Mouse (Mus musculus) MEL (cell line): ENCODE measurements around the gene Tspan9. TPM values are rescaled to one million over a fixed set of nuclear protein-coding genes. Genes with fewer than 3 reads are reported as not detected.

ENCODE experiments used
- DNase-seq: peaks from one replicate; pipeline ENCODE4 v3.0.0; 2011; ENCODE audit warnings: low read depth, low spot score
- H3K27ac ChIP-seq: 2 replicates; pipeline ENCODE4 v1.5.1; 2012; ENCODE audit warnings: low read depth, mild to moderate bottlenecking, control low read depth, low read length, moderate library complexity; ENCODE audit not compliant: control insufficient read depth
- H3K27me3 ChIP-seq, 2 experiments: fragments of 150-350 bp in 1 of 2; sonication (generic) in 1 of 2; 2 replicates each; pipeline ENCODE4 v1.6.1; 2012; ENCODE audit warnings: low read length in 2 of 2, mild to moderate bottlenecking in 2 of 2, improper control_type of control experiment in 1 of 2, moderate library complexity in 1 of 2; ENCODE audit not compliant: insufficient read depth in 2 of 2, control insufficient read depth in 1 of 2
- H3K36me3 ChIP-seq, 2 experiments: 2 replicates each; pipeline ENCODE4 v1.6.1; 2012 to 2014; ENCODE audit warnings: low read length in 2 of 2, improper control_type of control experiment in 1 of 2, inconsistent platforms in 1 of 2, mild to moderate bottlenecking in 1 of 2; ENCODE audit not compliant: insufficient read depth in 2 of 2, control insufficient read depth in 1 of 2
- H3K4me1 ChIP-seq, 2 experiments: fragments of 150-350 bp in 1 of 2; sonication (generic) in 1 of 2; 2 replicates each; pipeline ENCODE4 v1.6.1; 2012; ENCODE audit warnings: low read length in 2 of 2, improper control_type of control experiment in 1 of 2, mild to moderate bottlenecking in 1 of 2; ENCODE audit not compliant: insufficient read depth in 2 of 2, control insufficient read depth in 1 of 2
- H3K4me3 ChIP-seq, 2 experiments: fragments of 150-350 bp in 1 of 2; sonication (generic) in 1 of 2; 2 replicates each; pipeline ENCODE4 v1.5.1; 2012; ENCODE audit warnings: low read depth in 2 of 2, low read length in 2 of 2, mild to moderate bottlenecking in 2 of 2, moderate library complexity in 2 of 2, control low read depth in 1 of 2, improper control_type of control experiment in 1 of 2; ENCODE audit not compliant: control insufficient read depth in 1 of 2, insufficient read depth in 1 of 2
- H3K79me2 ChIP-seq: 2 replicates; pipeline ENCODE4 v1.6.1; 2012; ENCODE audit warnings: mild to moderate bottlenecking, low read length, moderate library complexity; ENCODE audit not compliant: control insufficient read depth, poor library complexity, insufficient read depth
- H3K9ac ChIP-seq: 2 replicates; pipeline ENCODE4 v1.6.1; 2012; ENCODE audit warnings: low read depth, mild to moderate bottlenecking, control low read depth, low read length, moderate library complexity; ENCODE audit not compliant: control insufficient read depth, poor library complexity, severe bottlenecking
- H3K9me3 ChIP-seq: fragments of 150-350 bp; sonication (generic); replicated peaks from 2 replicates; pipeline ENCODE4 v1.6.1; 2012; ENCODE audit warnings: mild to moderate bottlenecking, low read length, improper control_type of control experiment, moderate library complexity; ENCODE audit not compliant: insufficient read depth
- BHLHE40 ChIP-seq: IDR thresholded peaks from 2 replicates; pipeline ENCODE4 v1.6.1; 2012; ENCODE audit warnings: low read depth, mild to moderate bottlenecking, inconsistent platforms, low read length, improper control_type of control experiment, borderline replicate concordance
- CHD1 ChIP-seq: IDR thresholded peaks from 2 replicates; pipeline ENCODE4 v1.6.1; 2012; ENCODE audit warnings: low read depth, mild to moderate bottlenecking, inconsistent platforms, low read length, improper control_type of control experiment
- CTCF ChIP-seq, 3 experiments: IDR thresholded peaks in 2 of 3; conservative IDR thresholded peaks in 1 of 3; 2 replicates each; pipeline ENCODE4 v1.5.1; 2011 to 2012; ENCODE audit warnings: low read length in 3 of 3, low read depth in 2 of 3, mild to moderate bottlenecking in 2 of 3, improper control_type of control experiment in 1 of 3, inconsistent platforms in 1 of 3, mixed read lengths in 1 of 3, moderate library complexity in 1 of 3; ENCODE audit not compliant: control insufficient read depth in 1 of 3, insufficient read depth in 1 of 3, poor library complexity in 1 of 3, severe bottlenecking in 1 of 3
- ETS1 ChIP-seq: IDR thresholded peaks from 2 replicates; pipeline ENCODE4 v1.6.1; 2012; ENCODE audit warnings: low read depth, mild to moderate bottlenecking, inconsistent platforms, low read length, improper control_type of control experiment, moderate library complexity
- GATA1 ChIP-seq: IDR thresholded peaks from 2 replicates; pipeline ENCODE4 v1.6.1; 2011; ENCODE audit warnings: low read depth, low read length, improper control_type of control experiment
- HCFC1 ChIP-seq: IDR thresholded peaks from 2 replicates; pipeline ENCODE4 v1.6.1; 2012; ENCODE audit warnings: low read depth, mild to moderate bottlenecking, inconsistent platforms, low read length, improper control_type of control experiment, moderate library complexity
- JUND ChIP-seq: IDR thresholded peaks from 2 replicates; pipeline ENCODE4 v1.6.1; 2011; ENCODE audit warnings: low read depth, mild to moderate bottlenecking, improper control_type of control experiment, low read length
- MAFK ChIP-seq: IDR thresholded peaks from 2 replicates; pipeline ENCODE4 v1.6.1; 2011; ENCODE audit warnings: low read depth, mild to moderate bottlenecking, low read length, improper control_type of control experiment, borderline replicate concordance
- MAX ChIP-seq: IDR thresholded peaks from 2 replicates; pipeline ENCODE4 v1.6.1; 2011; ENCODE audit warnings: low read length, improper control_type of control experiment
- MAZ ChIP-seq: IDR thresholded peaks from 2 replicates; pipeline ENCODE4 v1.6.1; 2012; ENCODE audit warnings: low read depth, mild to moderate bottlenecking, inconsistent platforms, low read length, improper control_type of control experiment
- MEF2A ChIP-seq: IDR thresholded peaks from 2 replicates; pipeline ENCODE4 v1.6.1; 2014; ENCODE audit warnings: low read depth, mild to moderate bottlenecking, inconsistent platforms, low read length, improper control_type of control experiment; ENCODE audit not compliant: poor library complexity, insufficient replicate concordance, severe bottlenecking; ENCODE audit errors: extremely low read depth
- MYC ChIP-seq: IDR thresholded peaks from 2 replicates; pipeline ENCODE4 v1.6.1; 2011; ENCODE audit warnings: low read depth, mild to moderate bottlenecking, low read length, improper control_type of control experiment, moderate library complexity
- NRF1 ChIP-seq: IDR thresholded peaks from 2 replicates; pipeline ENCODE4 v1.6.1; 2014; ENCODE audit warnings: low read depth, mild to moderate bottlenecking, inconsistent platforms, low read length, improper control_type of control experiment, moderate library complexity; ENCODE audit not compliant: poor library complexity, insufficient read depth, severe bottlenecking
- POLR2A ChIP-seq, 2 experiments: IDR thresholded peaks; 2 replicates each; pipeline ENCODE4 v1.6.1; 2011 to 2012; ENCODE audit warnings: low read length in 2 of 2, mild to moderate bottlenecking in 2 of 2, control low read depth in 1 of 2, improper control_type of control experiment in 1 of 2, low read depth in 1 of 2, moderate library complexity in 1 of 2; ENCODE audit not compliant: control insufficient read depth in 1 of 2, insufficient read depth in 1 of 2, poor library complexity in 1 of 2
- RCOR1 ChIP-seq: IDR thresholded peaks from 2 replicates; pipeline ENCODE4 v1.6.1; 2012; ENCODE audit warnings: low read depth, mild to moderate bottlenecking, inconsistent platforms, low read length, improper control_type of control experiment
- SMC3 ChIP-seq: IDR thresholded peaks from 2 replicates; pipeline ENCODE4 v1.6.1; 2011; ENCODE audit warnings: low read depth, low read length, improper control_type of control experiment
- TAL1 ChIP-seq: IDR thresholded peaks from 2 replicates; pipeline ENCODE4 v1.6.1; 2012; ENCODE audit warnings: mild to moderate bottlenecking, inconsistent platforms, low read length, moderate library complexity, mixed read lengths
- TBP ChIP-seq: IDR thresholded peaks from 2 replicates; pipeline ENCODE4 v1.8.0; 2011; ENCODE audit warnings: low read depth, low read length, improper control_type of control experiment
- TCF12 ChIP-seq: IDR thresholded peaks from 2 replicates; pipeline ENCODE4 v1.6.1; 2014; ENCODE audit warnings: low read depth, mild to moderate bottlenecking, inconsistent platforms, low read length, improper control_type of control experiment, moderate library complexity
- UBTF ChIP-seq: IDR thresholded peaks from 2 replicates; pipeline ENCODE4 v1.6.1; 2012; ENCODE audit warnings: low read depth, mild to moderate bottlenecking, inconsistent platforms, low read length, improper control_type of control experiment, moderate library complexity, borderline replicate concordance; ENCODE audit not compliant: insufficient read depth
- USF1 ChIP-seq: IDR thresholded peaks from 2 replicates; pipeline ENCODE4 v1.6.1; 2014; ENCODE audit warnings: low read depth, mild to moderate bottlenecking, inconsistent platforms, low read length, improper control_type of control experiment, moderate library complexity
- USF2 ChIP-seq, 2 experiments: IDR thresholded peaks; 2 replicates each; pipeline ENCODE4 v1.6.1; 2011 to 2012; ENCODE audit warnings: improper control_type of control experiment in 2 of 2, low read length in 2 of 2, borderline replicate concordance in 1 of 2, inconsistent platforms in 1 of 2, low read depth in 1 of 2, mild to moderate bottlenecking in 1 of 2; ENCODE audit not compliant: insufficient read depth in 1 of 2
- ZC3H11A ChIP-seq: IDR thresholded peaks from 2 replicates; pipeline ENCODE4 v1.6.1; 2012; ENCODE audit warnings: low read depth, mild to moderate bottlenecking, inconsistent platforms, low read length, improper control_type of control experiment
- polyA plus RNA-seq, 2 experiments: library from polyadenylated mRNA; stranded (reverse) in 1 of 2; unstranded in 1 of 2; fragments of >175 nt in 1 of 2; fragments of >200 nt in 1 of 2; gene quantifications; 2 replicates each; pipeline versions ENCODE4 v1.2.1 to v1.2.4; 2012; ENCODE audit warnings: low replicate concordance in 2 of 2, low read depth in 1 of 2; ENCODE audit not compliant: insufficient read length in 2 of 2, insufficient read depth in 1 of 2, missing spikeins in 1 of 2
- total RNA-seq: library from RNA; depleted of rRNA; stranded (reverse); fragments of 300-350 nt; gene quantifications from 2 replicates; pipeline ENCODE4 v1.2.3, GENCODE M21; 2012

The Tspan9 gene
- total and polyA plus RNA-seq, 3 experiments, result 0.08 to 3.4 TPM; not detected in 1

GRCm38 (mm10) chr6:128089770-128090702, 53.4 kb downstream of the Tspan9 start:
- no peak for TF ChIP-seq NRF1
- no peak for TF ChIP-seq UBTF
- no peak for TF ChIP-seq RCOR1
- TF ChIP-seq POLR2A (IDR thresholded peaks at IDR 0.05; ENCODE audit: control insufficient read depth in 1 of 2, insufficient read depth in 1 of 2, low read depth in 1 of 2, low read length in 2 of 2, poor library complexity in 1 of 2), result no peak
- TF ChIP-seq MAFK, result no peak
- no peak for TF ChIP-seq USF1
- TF ChIP-seq ETS1, result no peak
- no peak for TF ChIP-seq ZC3H11A
- TF ChIP-seq USF2 (IDR thresholded peaks at IDR 0.05; ENCODE audit: borderline replicate concordance in 1 of 2, insufficient read depth in 1 of 2, low read depth in 1 of 2, low read length in 2 of 2), result no peak
- TF ChIP-seq MAZ, result no peak
- no peak for TF ChIP-seq MYC
- TF ChIP-seq BHLHE40, result no peak
- Histone ChIP-seq H3K9me3 (no peaks in the 10 kb centered on the region), H3K79me2 (no peaks in the 10 kb centered on the region), H3K9ac (no peak overlapping the region), H3K4me3 (no peak overlapping the region), H3K36me3 (no peaks in the 10 kb centered on the region), H3K27me3 (no peaks in the 10 kb centered on the region), H3K4me1 (no peaks in the 10 kb centered on the region), H3K27ac (no peak overlapping the region)
- no peak for DNase-seq

DNA sequence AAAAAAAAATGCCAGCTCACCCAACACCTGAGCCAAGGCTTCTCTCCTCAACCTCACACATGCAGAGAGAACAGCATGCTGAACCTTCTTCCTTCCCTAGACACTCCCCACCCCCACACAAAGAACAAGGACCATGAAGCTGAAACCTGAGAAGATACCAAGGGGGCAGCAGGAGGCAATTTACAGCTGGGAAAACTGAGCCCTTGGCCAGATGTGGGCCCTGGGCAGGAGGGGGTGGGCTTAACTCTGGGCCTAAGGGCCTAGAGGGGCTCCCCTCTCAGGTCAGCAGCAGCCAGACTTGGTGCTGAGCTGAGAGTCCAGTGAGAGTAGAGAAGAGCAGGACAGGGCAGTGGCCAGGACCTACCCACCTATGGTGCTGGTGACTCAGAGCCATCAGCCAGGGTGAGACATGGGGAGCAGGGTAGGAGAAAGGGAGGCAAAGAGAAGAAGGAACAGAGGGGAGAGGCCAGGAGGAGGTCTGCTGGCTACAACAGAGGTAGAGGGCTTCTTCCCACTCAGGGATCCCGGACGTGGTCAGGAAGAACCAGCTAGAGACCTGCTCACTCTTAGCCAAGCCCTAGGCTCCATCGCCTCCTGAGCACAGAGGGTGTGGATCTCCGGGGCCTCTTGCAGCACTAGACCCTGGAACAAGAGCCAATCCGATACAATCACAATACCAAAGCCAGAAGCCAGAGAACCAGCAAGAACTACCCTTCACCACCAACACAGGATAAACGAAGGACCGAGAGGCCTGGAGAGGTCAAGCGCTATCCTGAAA, 54.5 kb downstream of the Tspan9 start:
- TF ChIP-seq TBP (no peak), TAL1 (no peak), UBTF (no peak), TCF12 (no peak), JUND (no peak), MAZ (no peak), MEF2A (no peak), GATA1 (no peak), HCFC1 (no peak), MAFK (no peak), MAX (no peak), POLR2A (IDR thresholded peaks at IDR 0.05; ENCODE audit: control insufficient read depth in 1 of 2, insufficient read depth in 1 of 2, low read depth in 1 of 2, low read length in 2 of 2, poor library complexity in 1 of 2) (no peak), CHD1 (no peak), NRF1 (no peak), CTCF (IDR thresholded peaks at IDR 0.05 in 2 of 3, conservative IDR thresholded peaks at IDR 0.05 in 1 of 3; ENCODE audit: control insufficient read depth in 1 of 3, insufficient read depth in 1 of 3, low read depth in 2 of 3, low read length in 3 of 3, poor library complexity in 1 of 3, severe bottlenecking in 1 of 3) (no peak), SMC3 (no peak)
- no peaks in the 10 kb centered on the region for H3K4me1 ChIP-seq
- no peak overlapping the region for H3K9ac ChIP-seq
- DNase-seq, result no peak
- no peak overlapping the region for H3K4me3 ChIP-seq
- no peaks in the 10 kb centered on the region for H3K27me3 ChIP-seq
- H3K79me2 ChIP-seq, result no peaks in the 10 kb centered on the region
- no peaks in the 10 kb centered on the region for H3K36me3 ChIP-seq
- no peak overlapping the region for H3K27ac ChIP-seq
- no peaks in the 10 kb centered on the region for H3K9me3 ChIP-seq
